Mouse (Mus musculus) lung, embryonic 16.5 days (tissue): ENCODE data around the gene Gm20683. TPM values are rescaled to one million over a fixed set of nuclear protein-coding genes. Genes with fewer than 3 reads are reported as not detected.
A peak's percentile ranks its signal among the peaks of the same experiment; 100 is the strongest.

Experiments used
- ATAC-seq: fragments of 200-750 bp; cut with Nextera tagmentation; 2 replicates; pipeline ENCODE4 v1.8.0; 2017; ENCODE audit warnings: low read depth, mild to moderate bottlenecking, moderate library complexity
- H3K27ac ChIP-seq: fragments of 300-500 bp; sonication (generic); 2 replicates; pipeline ENCODE4 v1.5.1; 2014; ENCODE audit warnings: mild to moderate bottlenecking, control low read depth, low read length
- H3K27me3 ChIP-seq: fragments of 300-500 bp; sonication (generic); 2 replicates; pipeline ENCODE4 v1.6.1; 2014; ENCODE audit warnings: low read depth, low read length, mixed read lengths; ENCODE audit not compliant: control insufficient read depth, insufficient read depth
- H3K36me3 ChIP-seq: fragments of 300-500 bp; sonication (generic); 2 replicates; pipeline ENCODE4 v1.6.1; 2014; ENCODE audit warnings: low read length; ENCODE audit not compliant: control insufficient read depth, insufficient read depth
- H3K4me1 ChIP-seq: fragments of 300-500 bp; sonication (generic); replicated peaks from 2 replicates; pipeline ENCODE4 v1.6.1; 2014; ENCODE audit warnings: low read length, mixed read lengths; ENCODE audit not compliant: control insufficient read depth, insufficient read depth
- H3K4me2 ChIP-seq: fragments of 300-500 bp; sonication (generic); 2 replicates; pipeline ENCODE4 v1.6.1; 2014; ENCODE audit warnings: low read depth, low read length, control low read depth
- H3K4me3 ChIP-seq: fragments of 300-500 bp; sonication (generic); 2 replicates; pipeline ENCODE4 v1.5.1; 2014; ENCODE audit warnings: mild to moderate bottlenecking, low read length, control low read depth
- H3K9ac ChIP-seq: fragments of 300-500 bp; sonication (generic); 2 replicates; pipeline ENCODE4 v1.6.1; 2014; ENCODE audit warnings: low read length, control low read depth
- H3K9me3 ChIP-seq: fragments of 300-500 bp; sonication (generic); 2 replicates; pipeline ENCODE4 v1.6.1; 2016; ENCODE audit warnings: low read length; ENCODE audit not compliant: control insufficient read depth
- WGBS: fragments of 180-500 bp; shearing (Covaris S2); extraction: QIAGEN DNeasy Blood & Tissue Kit; methylation state at CpG from one replicate; pipeline ENCODE4 v1.1.7; 2014; 5-methylcytosine and 5-hydroxymethylcytosine counted together
- polyA plus RNA-seq: library from polyadenylated mRNA; unstranded; fragments of >200 nt; fragmentation: Nextera tagmentation; extraction: Ambion mirVana; gene quantifications from 2 replicates; pipeline ENCODE4 v1.2.1, GENCODE M21; 2015

Gm20683 gene
- polyA plus RNA-seq, 1 experiment from 2014 or later, result 1.9 TPM

DNA sequence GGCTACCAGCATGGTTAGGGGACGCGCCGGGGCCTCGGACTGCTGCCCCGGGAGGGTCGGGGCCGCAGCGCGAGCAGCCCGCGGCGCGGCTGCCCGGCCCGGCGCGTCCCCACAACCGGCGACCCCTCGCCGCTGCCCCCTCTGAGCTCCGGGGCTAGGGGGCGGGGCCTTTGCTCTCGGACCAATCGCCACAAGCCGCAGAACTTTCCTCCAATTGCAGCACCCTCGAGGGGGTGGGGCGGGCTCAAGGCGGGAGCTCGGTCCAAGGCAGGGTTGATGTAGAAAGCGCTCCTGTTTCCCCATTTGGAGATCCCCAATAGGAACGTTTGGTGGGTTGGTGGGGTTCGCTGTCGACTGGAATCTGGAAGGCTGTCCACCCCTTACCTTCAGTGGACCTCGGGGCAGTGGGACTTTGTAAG, 44.6 kb downstream of the Gm20683 start, which contains the start of gene Metrn:
TSS of gene Metrn (minus strand) at position 186 of the 419 bp plus-strand sequence.
- peak; percentile 86 for ATAC-seq
- peak within 1 kb of the TSS; percentile 79 for H3K4me3 ChIP-seq
- no peaks in the 10 kb centered on the region for H3K36me3 ChIP-seq
- peaks cover 33% of the 10 kb centered on the region for H3K4me1 ChIP-seq
- H3K9me3 ChIP-seq, result no peaks in the 10 kb centered on the region
- no peaks in the 10 kb centered on the region for H3K27me3 ChIP-seq
- WGBS, result under 1% methylated on average over 32 of the region's 35 CpGs
- peak within 1 kb of the TSS; percentile 87 for H3K4me2 ChIP-seq
- H3K9ac ChIP-seq, result peak within 1 kb of the TSS; percentile 77
- peak within 1 kb of the TSS; percentile 2; the same call in 1 of the 2 replicates for H3K27ac ChIP-seq

GRCm38 (mm10) chr17:25796211-25796771, 45.3 kb downstream of the Gm20683 start:
- H3K4me1 ChIP-seq, result peaks cover 36% of the 10 kb centered on the region
- H3K36me3 ChIP-seq, result no peaks in the 10 kb centered on the region
- H3K9ac ChIP-seq, result peak overlapping the region; percentile 77
- under 1% methylated on average over 37 of the region's 37 CpGs for WGBS
- 0 out of 2 replicates have a peak, but pooled peaks have one; percentile 3 for ATAC-seq
- peak overlapping the region; percentile 87 for H3K4me2 ChIP-seq
- H3K27me3 ChIP-seq, result no peaks in the 10 kb centered on the region
- H3K27ac ChIP-seq, result peak overlapping the region; percentile 2; the same call in 1 of the 2 replicates
- no peaks in the 10 kb centered on the region for H3K9me3 ChIP-seq
- peak overlapping the region; percentile 79 for H3K4me3 ChIP-seq

DNA sequence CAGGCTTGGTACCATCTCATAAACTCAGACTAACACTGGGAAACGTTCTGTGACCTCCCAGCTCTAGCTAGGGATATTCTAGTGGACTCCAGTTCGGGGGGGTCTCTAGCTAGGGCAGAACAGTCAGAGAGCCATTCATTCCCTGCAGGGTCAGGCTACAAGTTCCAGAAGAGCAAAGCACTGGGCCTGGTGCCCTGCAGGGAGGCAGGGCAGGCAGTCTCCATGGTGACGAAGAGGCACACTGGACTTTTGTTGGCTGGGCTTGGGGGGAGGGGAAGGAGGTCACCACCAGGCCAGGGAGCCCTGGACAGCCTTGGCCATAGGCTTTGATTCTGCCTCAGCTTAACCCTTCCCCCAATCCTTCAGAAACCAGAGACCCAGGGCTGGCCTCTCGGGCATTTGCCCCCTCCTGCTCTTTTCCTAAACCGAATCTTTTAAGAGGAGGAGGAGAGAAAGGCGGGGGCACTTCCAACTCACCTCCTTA, 45.9 kb downstream of the Gm20683 start, which contains the start of gene AC134908.4:
TSS of gene AC134908.4 (minus strand) at position 51 of the 484 bp plus-strand sequence.
- H3K27me3 ChIP-seq, result no peaks in the 10 kb centered on the region
- H3K9me3 ChIP-seq, result no peaks in the 10 kb centered on the region
- H3K4me3 ChIP-seq, result peak within 1 kb of the TSS; percentile 79
- H3K4me1 ChIP-seq, result peaks cover 42% of the 10 kb centered on the region
- H3K27ac ChIP-seq, result peak within 1 kb of the TSS; percentile 2; the same call in 1 of the 2 replicates
- peak within 1 kb of the TSS; percentile 77 for H3K9ac ChIP-seq
- no peak for ATAC-seq
- peak within 1 kb of the TSS; percentile 87 for H3K4me2 ChIP-seq
- H3K36me3 ChIP-seq, result no peaks in the 10 kb centered on the region
- 24% methylated on average over 6 of the region's 6 CpGs for WGBS

GRCm38 (mm10) chr17:25794998-25795397, 46.6 kb downstream of the Gm20683 start:
- Histone ChIP-seq H3K27ac (no peak overlapping the region), H3K4me2 (peak overlapping the region; percentile 87), H3K4me1 (peaks cover 42% of the 10 kb centered on the region), H3K36me3 (no peaks in the 10 kb centered on the region), H3K9ac (no peak overlapping the region), H3K27me3 (no peaks in the 10 kb centered on the region), H3K9me3 (no peaks in the 10 kb centered on the region), H3K4me3 (no peak overlapping the region)
- no peak for ATAC-seq
- WGBS, result 87% methylated on average over 17 of the region's 17 CpGs

DNA sequence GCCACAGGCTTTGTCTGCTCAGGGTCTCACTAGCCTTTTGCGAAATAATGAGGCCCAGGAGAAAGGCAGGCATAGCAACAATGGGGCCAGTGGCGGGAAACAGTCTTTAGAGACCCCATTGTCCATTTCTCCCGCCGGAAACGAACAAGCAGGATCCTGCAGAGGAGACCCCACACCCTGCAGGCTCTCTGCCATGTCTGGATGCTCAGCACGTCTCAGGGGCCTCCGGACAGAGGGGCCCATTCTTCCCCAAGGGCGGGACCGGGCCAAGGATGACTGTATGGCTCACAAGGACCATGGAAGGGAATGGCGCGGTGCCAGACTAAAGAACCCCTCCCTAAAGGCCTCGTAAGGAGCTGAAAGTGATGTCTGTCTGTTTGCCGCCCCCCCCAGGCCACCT, 47.4 kb downstream of the Gm20683 start:
- Histone ChIP-seq H3K9ac (no peak overlapping the region), H3K27ac (peak overlapping the region; percentile 37; the same call in 1 of the 2 replicates), H3K4me2 (no peak overlapping the region), H3K4me3 (no peak overlapping the region), H3K36me3 (peaks cover 7% of the 10 kb centered on the region; the same call in 1 of the 2 replicates), H3K9me3 (no peaks in the 10 kb centered on the region), H3K4me1 (peaks cover 42% of the 10 kb centered on the region), H3K27me3 (no peaks in the 10 kb centered on the region)
- ATAC-seq, result no peak
- 66% methylated on average over 13 of the region's 13 CpGs for WGBS

DNA sequence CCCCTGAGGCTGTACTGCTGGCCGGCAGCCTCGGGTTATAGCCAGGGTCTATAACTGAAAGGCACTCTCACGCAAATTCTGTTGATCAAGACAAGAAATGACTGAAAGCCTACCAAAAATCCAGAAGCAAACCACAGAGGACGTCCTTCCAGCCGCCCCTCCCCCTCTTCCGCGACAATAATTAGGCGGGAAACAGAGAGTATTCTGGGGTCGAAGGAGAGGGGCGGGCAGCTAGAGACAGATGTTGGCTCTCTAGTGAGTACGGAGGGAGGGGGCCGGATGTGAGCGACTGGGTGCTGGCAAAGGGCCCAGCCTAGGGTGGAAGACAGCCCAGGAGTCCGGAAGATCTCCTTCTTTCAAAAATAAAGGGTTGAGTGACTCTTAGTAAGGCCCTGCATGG, 48.9 kb downstream of the Gm20683 start, which contains the start of gene Fam173a:
TSS of gene Fam173a (minus strand) at position 287 of the 400 bp plus-strand sequence.
- Histone ChIP-seq H3K4me1 (peaks cover 41% of the 10 kb centered on the region), H3K9me3 (no peaks in the 10 kb centered on the region), H3K27ac (peak within 1 kb of the TSS; percentile 99), H3K27me3 (no peaks in the 10 kb centered on the region), H3K4me3 (peak within 1 kb of the TSS; percentile 96), H3K4me2 (peak within 1 kb of the TSS; percentile 94), H3K36me3 (peaks cover 16% of the 10 kb centered on the region; the same call in 1 of the 2 replicates), H3K9ac (peak within 1 kb of the TSS; percentile 89)
- ATAC-seq, result peak; percentile 89
- under 1% methylated on average over 14 of the region's 14 CpGs for WGBS

DNA sequence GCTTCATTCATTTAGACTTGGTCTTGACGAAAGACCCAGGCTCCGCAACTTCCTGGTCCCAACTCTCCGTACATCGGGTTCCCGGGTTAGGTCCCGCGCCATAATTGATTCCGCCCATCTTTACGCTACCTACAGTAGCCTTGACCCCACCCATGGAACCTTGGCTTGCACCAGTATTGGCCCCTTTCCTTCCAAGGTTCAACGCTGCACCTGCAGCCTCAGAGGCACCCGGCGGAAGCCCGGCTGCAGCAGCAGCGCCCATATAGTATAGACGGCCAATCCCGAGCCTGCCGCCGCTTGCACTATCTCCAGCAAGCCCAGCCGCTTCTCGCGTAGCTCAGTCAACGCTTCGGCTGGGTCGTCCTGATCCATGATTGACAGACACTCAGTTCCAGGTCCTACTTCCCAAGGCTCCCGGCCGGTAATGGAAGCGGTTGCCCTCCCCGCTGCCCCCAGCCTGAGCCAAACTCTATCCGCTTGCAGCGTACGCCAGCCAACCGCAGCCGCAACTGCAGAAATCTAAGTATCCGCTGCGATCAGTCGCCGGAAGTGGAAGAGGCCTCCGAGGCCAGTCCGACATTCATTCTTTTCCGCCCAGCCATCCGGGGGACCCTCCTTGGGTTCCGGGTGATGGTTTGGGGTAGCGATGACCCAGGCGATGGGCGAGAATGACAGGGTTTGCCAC, 49.6 kb downstream of the Gm20683 start:
- Histone ChIP-seq H3K4me3 (peak overlapping the region; percentile 96), H3K36me3 (peaks cover 19% of the 10 kb centered on the region; the same call in 1 of the 2 replicates), H3K9me3 (no peaks in the 10 kb centered on the region), H3K4me1 (peaks cover 35% of the 10 kb centered on the region), H3K4me2 (peak overlapping the region; percentile 94), H3K27me3 (no peaks in the 10 kb centered on the region), H3K9ac (peak overlapping the region; percentile 89), H3K27ac (peak overlapping the region; percentile 99)
- peak; percentile 71 for ATAC-seq
- under 1% methylated on average over 45 of the region's 45 CpGs for WGBS

DNA sequence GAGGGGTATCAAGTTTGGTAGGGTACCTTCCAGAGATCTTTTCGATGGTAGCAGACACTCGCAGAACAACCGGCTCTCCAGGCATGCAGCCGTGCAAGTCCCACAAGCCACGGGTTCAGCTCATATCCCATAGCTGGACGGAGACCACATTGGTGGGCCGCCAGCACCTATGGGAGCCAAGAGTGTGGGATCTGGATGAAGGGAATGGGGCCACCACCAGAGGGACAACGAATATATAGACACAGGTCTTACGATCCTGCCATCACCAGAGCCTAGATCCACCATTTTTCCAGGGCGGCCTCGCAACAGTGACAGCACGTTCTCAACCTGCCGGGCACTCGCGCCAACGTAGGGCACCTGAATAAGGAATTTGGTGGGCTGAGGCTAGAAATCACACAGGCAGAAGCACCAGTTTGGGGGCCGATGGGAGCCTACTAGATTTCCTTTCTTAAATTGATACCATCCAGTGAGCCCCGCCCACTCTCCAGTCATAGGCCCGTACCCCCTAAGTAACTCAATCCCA, 50.2 kb downstream of the Gm20683 start:
- Histone ChIP-seq H3K27me3 (no peaks in the 10 kb centered on the region), H3K4me3 (peak overlapping the region; percentile 96), H3K36me3 (peaks cover 19% of the 10 kb centered on the region; the same call in 1 of the 2 replicates), H3K4me1 (peaks cover 35% of the 10 kb centered on the region), H3K9me3 (no peaks in the 10 kb centered on the region), H3K27ac (peak overlapping the region; percentile 99), H3K4me2 (peak overlapping the region; percentile 94), H3K9ac (peak overlapping the region; percentile 89)
- ATAC-seq, result peak; percentile 13; the same call in 1 of the 2 replicates
- WGBS, result 22% methylated on average over 19 of the region's 19 CpGs
